Mouse (Mus musculus): ENCODE measurements around the gene Tmco2. TPM values are rescaled to one million over a fixed set of nuclear protein-coding genes. Genes with fewer than 3 reads are reported as not detected.
"Not testable (repeated sequence)": the region's sequence is repeated elsewhere in the genome, so short reads cannot be mapped to it uniquely, and the experiment has no call there.

Tmco2 gene
- polyA plus RNA-seq, 1 experiment from 2014 or later, result not detected

GRCm38 (mm10) chr4:121065336-121065735 is 43.7 kb downstream of the Tmco2 start:
- peaks cover 3% of the 10 kb centered on the region; the same call in 1 of the 2 replicates for H3K36me3 ChIP-seq (ENCODE audit: control insufficient read depth, insufficient read depth, low read length)

GRCm38 (mm10) chr4:121059218-121059617 is 49.8 kb downstream of the Tmco2 start:
- H3K36me3 ChIP-seq (ENCODE audit: control insufficient read depth, insufficient read depth, low read length); H3K4me1 ChIP-seq (ENCODE audit: control insufficient read depth, insufficient read depth, low read length); H3K9me3 ChIP-seq (ENCODE audit: control insufficient read depth, low read length); ATAC-seq (ENCODE audit: insufficient read depth, low FRiP score, low TSS enrichment); H3K9ac ChIP-seq (ENCODE audit: low read length); H3K27ac ChIP-seq (ENCODE audit: low read depth, low read length); H3K4me2 ChIP-seq (ENCODE audit: low read depth); H3K27me3 ChIP-seq (ENCODE audit: control insufficient read depth, insufficient read depth, low read length); H3K4me3 ChIP-seq (ENCODE audit: low read depth, low read length); DNase-seq (ENCODE audit: low spot score): not testable (repeated sequence)
- WGBS, result 89% methylated on average over 9 of the region's 10 CpGs

More at GRCm38 (mm10) chr4:121065336-121065735, 43.7 kb downstream of the Tmco2 start:
- no peak overlapping the region for H3K4me2 ChIP-seq (ENCODE audit: low read depth)
- 88% methylated on average over 2 of the region's 2 CpGs for WGBS
- no peak overlapping the region for H3K4me3 ChIP-seq (ENCODE audit: low read depth, low read length)
- no peaks in the 10 kb centered on the region for H3K9me3 ChIP-seq (ENCODE audit: control insufficient read depth, low read length)
- no peak overlapping the region for H3K9ac ChIP-seq (ENCODE audit: low read length)
- H3K27me3 ChIP-seq (ENCODE audit: control insufficient read depth, insufficient read depth, low read length), result no peaks in the 10 kb centered on the region
- ATAC-seq (ENCODE audit: insufficient read depth, low FRiP score, low TSS enrichment), result no peak
- H3K27ac ChIP-seq (ENCODE audit: low read depth, low read length), result no peak overlapping the region
- H3K4me1 ChIP-seq (ENCODE audit: control insufficient read depth, insufficient read depth, low read length), result no peaks in the 10 kb centered on the region
- no peak for DNase-seq (ENCODE audit: low spot score)

- Histone ChIP-seq H3K36me3 (ENCODE audit: control insufficient read depth, insufficient read depth, low read length) (0 out of 2 replicates have a peak, but pooled peaks cover 2% of the 10 kb centered on the region), H3K9ac (ENCODE audit: low read length) (no peak overlapping the region), H3K9me3 (ENCODE audit: control insufficient read depth, low read length) (no peaks in the 10 kb centered on the region), H3K27ac (ENCODE audit: low read depth, low read length) (no peak overlapping the region), H3K27me3 (ENCODE audit: control insufficient read depth, insufficient read depth, low read length) (peaks cover 6% of the 10 kb centered on the region), H3K4me1 (ENCODE audit: control insufficient read depth, insufficient read depth, low read length) (no peaks in the 10 kb centered on the region), H3K4me3 (ENCODE audit: low read depth, low read length) (no peak overlapping the region), H3K4me2 (ENCODE audit: low read depth) (no peak overlapping the region)
- no peak for ATAC-seq (ENCODE audit: insufficient read depth, low FRiP score, low TSS enrichment)
- WGBS, result 71% methylated on average over 2 of the region's 2 CpGs
- no peak for DNase-seq (ENCODE audit: low spot score)
Measured at GRCm38 (mm10) chr4:121057032-121057431, 52.0 kb downstream of the Tmco2 start.

- 0 out of 2 replicates have a peak, but pooled peaks cover 2% of the 10 kb centered on the region for H3K36me3 ChIP-seq (ENCODE audit: control insufficient read depth, insufficient read depth, low read length)
- ATAC-seq (ENCODE audit: insufficient read depth, low FRiP score, low TSS enrichment) (no peak; the same call in 1 of the 2 replicates), DNase-seq (ENCODE audit: low spot score) (no peak)
- H3K9ac ChIP-seq (ENCODE audit: low read length), result no peak overlapping the region
- 45% methylated on average over 3 of the region's 3 CpGs for WGBS
- H3K27me3 ChIP-seq (ENCODE audit: control insufficient read depth, insufficient read depth, low read length), result peaks cover 6% of the 10 kb centered on the region
- H3K27ac ChIP-seq (ENCODE audit: low read depth, low read length), result no peak overlapping the region
- no peaks in the 10 kb centered on the region for H3K4me1 ChIP-seq (ENCODE audit: control insufficient read depth, insufficient read depth, low read length)
- H3K4me3 ChIP-seq (ENCODE audit: low read depth, low read length), result no peak overlapping the region
- no peak overlapping the region for H3K4me2 ChIP-seq (ENCODE audit: low read depth)
- no peaks in the 10 kb centered on the region for H3K9me3 ChIP-seq (ENCODE audit: control insufficient read depth, low read length)
Measured at GRCm38 (mm10) chr4:121056342-121056741, 52.7 kb downstream of the Tmco2 start.

Other genes with a start within 250 kb of the Tmco2 start
- 32.3 and 32.8 TPM in 2 replicates for gene Exo5, start 184.2 kb downstream of the Tmco2 start, polyA plus RNA-seq (2014; fragmentation: Nextera tagmentation; extraction: Ambion mirVana)
- gene Zfp69, start 157.5 kb downstream of the Tmco2 start, polyA plus RNA-seq (2014; fragmentation: Nextera tagmentation; extraction: Ambion mirVana), result 9.3 and 9.7 TPM in 2 replicates
- 22.5 and 24.7 TPM in 2 replicates for gene Smap2, start 92.0 kb downstream of the Tmco2 start, polyA plus RNA-seq (2014; fragmentation: Nextera tagmentation; extraction: Ambion mirVana)
- gene Col9a2, start 69.8 kb downstream of the Tmco2 start, polyA plus RNA-seq (2014; fragmentation: Nextera tagmentation; extraction: Ambion mirVana), result 8.4 and 8.5 TPM in 2 replicates
- 25.8 and 29.3 TPM in 2 replicates for gene Zmpste24, start 11.0 kb downstream of the Tmco2 start, polyA plus RNA-seq (2014; fragmentation: Nextera tagmentation; extraction: Ambion mirVana)
- gene Rlf, start 105.9 kb upstream of the Tmco2 start, polyA plus RNA-seq (2014; fragmentation: Nextera tagmentation; extraction: Ambion mirVana), result 24.4 and 26.0 TPM in 2 replicates
- not detected in 2 replicates for gene Gm12888, start 215.7 kb upstream of the Tmco2 start, polyA plus RNA-seq (2014; fragmentation: Nextera tagmentation; extraction: Ambion mirVana)

Data from neural tube, embryonic 11.5 days (tissue).